Mouse (Mus musculus) CH12.LX (cell line): ENCODE data around the gene Intu. TPM values are rescaled to one million over a fixed set of nuclear protein-coding genes. Genes with fewer than 3 reads are reported as not detected.

Source experiments
- DNase-seq: peaks from one replicate; pipeline ENCODE4 v3.0.0-alpha.2; 2013; ENCODE audit errors: extremely low read depth
- H3K27ac ChIP-seq: 2 replicates; pipeline ENCODE4 v1.5.1; 2012; ENCODE audit warnings: low read depth, mild to moderate bottlenecking, control low read depth, moderate library complexity; ENCODE audit not compliant: insufficient read depth
- H3K27me3 ChIP-seq: replicated peaks from 2 replicates; pipeline ENCODE3; 2012; ENCODE audit warnings: inconsistent platforms
- H3K36me3 ChIP-seq, 2 experiments: replicated peaks in 1 of 2; 2 replicates each; pipeline versions ENCODE3 to v1.6.1; 2012; ENCODE audit warnings: inconsistent platforms in 1 of 2, low read length in 1 of 2, mild to moderate bottlenecking in 1 of 2, mixed read lengths in 1 of 2, moderate library complexity in 1 of 2; ENCODE audit not compliant: control insufficient read depth in 1 of 2, insufficient read depth in 1 of 2
- H3K4me1 ChIP-seq, 2 experiments: 2 replicates each; pipeline ENCODE4 v1.6.1; 2012; ENCODE audit warnings: inconsistent platforms in 1 of 2, moderate library complexity in 1 of 2; ENCODE audit not compliant: insufficient read depth in 2 of 2, control insufficient read depth in 1 of 2
- H3K4me2 ChIP-seq: 2 replicates; pipeline ENCODE4 v1.6.1; 2012; ENCODE audit warnings: low read depth, mild to moderate bottlenecking, control low read depth; ENCODE audit not compliant: poor library complexity, insufficient read depth, severe bottlenecking
- H3K4me3 ChIP-seq, 3 experiments: fragments of 150-350 bp in 1 of 3; sonication (generic) in 1 of 3; replicated peaks in 1 of 3; 2 replicates each; pipeline versions ENCODE3 to v1.5.1; 2011 to 2012; ENCODE audit warnings: low read depth in 2 of 3, low read length in 2 of 3, mild to moderate bottlenecking in 2 of 3, moderate library complexity in 2 of 3, control low read depth in 1 of 3, improper control_type of control experiment in 1 of 3, inconsistent platforms in 1 of 3, mixed read lengths in 1 of 3; ENCODE audit not compliant: poor library complexity in 1 of 3
- H3K79me2 ChIP-seq: replicated peaks from 2 replicates; pipeline ENCODE4 v1.6.1; 2012; ENCODE audit warnings: mild to moderate bottlenecking, moderate library complexity; ENCODE audit not compliant: control insufficient read depth, poor library complexity, insufficient read depth, severe bottlenecking; ENCODE audit errors: extremely low read depth
- H3K9ac ChIP-seq: 2 replicates; pipeline ENCODE4 v1.6.1; 2012; ENCODE audit warnings: low read depth, mild to moderate bottlenecking, control low read depth, moderate library complexity; ENCODE audit not compliant: insufficient read depth
- H3K9me3 ChIP-seq: replicated peaks from 2 replicates; pipeline ENCODE3; 2012; ENCODE audit warnings: low read length, inconsistent platforms, mixed read lengths
- BHLHE40 ChIP-seq: IDR thresholded peaks from 2 replicates; pipeline ENCODE4 v1.6.1; 2011; ENCODE audit warnings: mild to moderate bottlenecking, low read depth, low read length, improper control_type of control experiment
- CTCF ChIP-seq, 2 experiments: IDR thresholded peaks in 1 of 2; conservative IDR thresholded peaks in 1 of 2; 2 replicates each; pipeline ENCODE4 v1.5.1; 2011 to 2012; ENCODE audit warnings: low read depth in 2 of 2, low read length in 2 of 2, improper control_type of control experiment in 1 of 2, inconsistent platforms in 1 of 2, mild to moderate bottlenecking in 1 of 2, moderate library complexity in 1 of 2
- E2F4 ChIP-seq: IDR thresholded peaks from 2 replicates; pipeline ENCODE4 v1.6.1; 2011; ENCODE audit warnings: low read depth, low read length, improper control_type of control experiment; ENCODE audit not compliant: insufficient replicate concordance
- ELF1 ChIP-seq: IDR thresholded peaks from 2 replicates; pipeline ENCODE4 v1.6.1; 2014; ENCODE audit warnings: low read depth, mild to moderate bottlenecking, inconsistent platforms, low read length, improper control_type of control experiment
- HCFC1 ChIP-seq: IDR thresholded peaks from 2 replicates; pipeline ENCODE4 v1.6.1; 2012; ENCODE audit warnings: low read depth, mild to moderate bottlenecking, inconsistent platforms, low read length, improper control_type of control experiment
- KAT2A ChIP-seq: IDR thresholded peaks from 2 replicates; pipeline ENCODE4 v1.6.1; 2012; ENCODE audit warnings: low read length, improper control_type of control experiment, inconsistent platforms; ENCODE audit not compliant: insufficient replicate concordance
- MAX ChIP-seq: IDR thresholded peaks from 2 replicates; pipeline ENCODE4 v1.6.1; 2011; ENCODE audit warnings: low read length, improper control_type of control experiment
- MAZ ChIP-seq: IDR thresholded peaks from 2 replicates; pipeline ENCODE4 v1.6.1; 2012; ENCODE audit warnings: low read depth, mild to moderate bottlenecking, inconsistent platforms, low read length, improper control_type of control experiment, moderate library complexity
- MEF2A ChIP-seq: IDR thresholded peaks from 2 replicates; pipeline ENCODE4 v1.6.1; 2014; ENCODE audit warnings: low read depth, mild to moderate bottlenecking, inconsistent platforms, low read length, improper control_type of control experiment, borderline replicate concordance
- MXI1 ChIP-seq: IDR thresholded peaks from 2 replicates; pipeline ENCODE4 v1.6.1; 2011; ENCODE audit warnings: mild to moderate bottlenecking, low read depth, low read length, improper control_type of control experiment
- MYC ChIP-seq: IDR thresholded peaks from 2 replicates; pipeline ENCODE4 v1.6.1; 2011; ENCODE audit warnings: low read depth, mild to moderate bottlenecking, improper control_type of control experiment, low read length
- RAD21 ChIP-seq: IDR thresholded peaks from 2 replicates; pipeline ENCODE4 v1.6.1; 2011; ENCODE audit warnings: low read depth, mild to moderate bottlenecking, low read length, improper control_type of control experiment, moderate library complexity
- SIN3A ChIP-seq: IDR thresholded peaks from 2 replicates; pipeline ENCODE4 v1.6.1; 2012; ENCODE audit warnings: low read length, improper control_type of control experiment, inconsistent platforms
- SMC3 ChIP-seq: IDR thresholded peaks from 2 replicates; pipeline ENCODE4 v1.6.1; 2011; ENCODE audit warnings: low read depth, low read length, improper control_type of control experiment
- TBP ChIP-seq: conservative IDR thresholded peaks from 2 replicates; pipeline ENCODE4 v1.6.1; 2011; ENCODE audit warnings: low read depth, low read length, improper control_type of control experiment
- UBTF ChIP-seq: IDR thresholded peaks from 2 replicates; pipeline ENCODE4 v1.6.1; 2012; ENCODE audit warnings: low read depth, mild to moderate bottlenecking, inconsistent platforms, low read length, improper control_type of control experiment, moderate library complexity
- ZC3H11A ChIP-seq: IDR thresholded peaks from 2 replicates; pipeline ENCODE4 v1.6.1; 2012; ENCODE audit warnings: low read depth, mild to moderate bottlenecking, inconsistent platforms, low read length, improper control_type of control experiment
- ZMIZ1 ChIP-seq: IDR thresholded peaks from 2 replicates; pipeline ENCODE4 v1.6.1; 2012; ENCODE audit warnings: low read depth, mild to moderate bottlenecking, inconsistent platforms, low read length, improper control_type of control experiment
- ZNF384 ChIP-seq: IDR thresholded peaks from 2 replicates; pipeline ENCODE4 v1.6.1; 2012; ENCODE audit warnings: low read depth, low read length, improper control_type of control experiment, inconsistent platforms
- dilution Hi-C: fragments of 300-500 bp; cut with MboI; formaldehyde crosslinking; loops from 2 replicates; pipeline ENCODE4 v1.14.3; 2020; ENCODE audit warnings: low sequenced_read_pairs; ENCODE audit not compliant: extremely low pct_unique_long_range_greater_than_20kb, extremely low pct_ligation_motif_present
- in situ Hi-C: fragments of 300-500 bp; cut with MboI; formaldehyde crosslinking; loops from 3 replicates; pipeline ENCODE4 v1.14.3; 2019; ENCODE audit warnings: low sequenced_read_pairs, low pct_ligation_motif_present, low pct_unique_long_range_greater_than_20kb, mixed read lengths
- polyA plus RNA-seq: library from polyadenylated mRNA; unstranded; fragments of >175 nt; gene quantifications from 2 replicates; pipeline ENCODE4 v1.2.1, GENCODE M21; 2012; ENCODE audit warnings: low read depth; ENCODE audit not compliant: insufficient read length
- total RNA-seq, 2 experiments: library from RNA; depleted of rRNA; stranded (reverse); fragments of 300-350 nt in 1 of 2; fragments of >200 nt in 1 of 2; gene quantifications; 2 replicates each; pipeline ENCODE4 v1.2.3; 2012 to 2014

The Intu gene
- total and polyA plus RNA-seq, 3 experiments = not detected

- Histone ChIP-seq H3K27ac (no peak overlapping the region), H3K4me1 (0 out of 4 replicates have a peak, but pooled peaks cover 0 to 2% of the 10 kb centered on the region in 2 experiments), H3K36me3 (no peaks in the 10 kb centered on the region), H3K4me2 (no peak overlapping the region), H3K27me3 (no peaks in the 10 kb centered on the region), H3K9me3 (no peaks in the 10 kb centered on the region), H3K79me2 (no peaks in the 10 kb centered on the region), H3K4me3 (no peak overlapping the region), H3K9ac (no peak overlapping the region)
- no peak for DNase-seq
- dilution Hi-C loops = no loop called here
- no peak for TF ChIP-seq MYC
- no peak for TF ChIP-seq KAT2A
- no peak for TF ChIP-seq ZMIZ1
- no peak for TF ChIP-seq E2F4
- TF ChIP-seq CTCF (conservative IDR thresholded peaks at IDR 0.05 in 1 of 2, IDR thresholded peaks at IDR 0.05 in 1 of 2; ENCODE audit: low read depth in 2 of 2, low read length in 2 of 2) = no peak
- no peak for TF ChIP-seq MEF2A
- no peak for TF ChIP-seq MAX
- no peak for TF ChIP-seq ZC3H11A
- TF ChIP-seq ZNF384 = no peak
- TF ChIP-seq SMC3 = no peak
- TF ChIP-seq HCFC1 = no peak
- TF ChIP-seq RAD21 = no peak
- TF ChIP-seq MXI1 = no peak
- no peak for TF ChIP-seq SIN3A
- TF ChIP-seq UBTF = no peak
- TF ChIP-seq BHLHE40 = no peak
- no peak for TF ChIP-seq ELF1
- in situ Hi-C loops = no loop called here
Observed at GRCm38 (mm10) chr3:40505451-40506014, 25.6 kb upstream of the Intu start.

- Histone ChIP-seq H3K4me1 (peaks cover 0 to 5% of the 10 kb centered on the region in 2 experiments; a peak in 1 of 4 replicates), H3K4me3 (no peak overlapping the region)
- dilution Hi-C loops = no loop called here
Observed at GRCm38 (mm10) chr3:40508927-40509576, 22.0 kb upstream of the Intu start.

More at GRCm38 (mm10) chr3:40508927-40509576, 22.0 kb upstream of the Intu start:
- no peaks in the 10 kb centered on the region for H3K27me3 ChIP-seq
- no peak overlapping the region for H3K4me2 ChIP-seq
- DNase-seq = no peak
- in situ Hi-C loops = no loop called here
- H3K9ac ChIP-seq = no peak overlapping the region
- TF ChIP-seq MAZ = no peak
- TF ChIP-seq SMC3 = no peak
- TF ChIP-seq TBP = no peak
- no peak for TF ChIP-seq MXI1
- no peak for TF ChIP-seq RAD21
- TF ChIP-seq, all 38 proteins: peak for 0
- Histone ChIP-seq H3K9me3 (no peaks in the 10 kb centered on the region), H3K36me3 (no peaks in the 10 kb centered on the region), H3K79me2 (no peaks in the 10 kb centered on the region), H3K27ac (no peak overlapping the region)
